Mouse (Mus musculus): ENCODE results near the gene Tysnd1.
A peak's percentile ranks its signal among the peaks of the same experiment; 100 is the strongest.

Tysnd1 gene

GRCm38 (mm10) chr10:61689405-61689804, 5.9 kb upstream of the Tysnd1 start:
- no peak for DNase-seq (ENCODE audit: low read depth)

- no peak for DNase-seq (ENCODE audit: low read depth)
Measured at GRCm38 (mm10) chr10:61693563-61693962, 1.8 kb upstream of the Tysnd1 start.

GRCm38 (mm10) chr10:61695703-61696559, 617 bp downstream of the Tysnd1 start:
- DNase-seq (ENCODE audit: low read depth): no peak

GRCm38 (mm10) chr10:61696560-61696823, 1.2 kb downstream of the Tysnd1 start:
- DNase-seq (ENCODE audit: low read depth): no peak

GRCm38 (mm10) chr10:61697028-61697427, 1.7 kb downstream of the Tysnd1 start:
- no peak for DNase-seq (ENCODE audit: low read depth)

- no peak for DNase-seq (ENCODE audit: low read depth)
Measured at GRCm38 (mm10) chr10:61704663-61705062, 9.3 kb downstream of the Tysnd1 start.

- DNase-seq (ENCODE audit: low read depth): no peak
Measured at GRCm38 (mm10) chr10:61706412-61707375, 11.4 kb downstream of the Tysnd1 start.

GRCm38 (mm10) chr10:61713601-61714000, 18.3 kb downstream of the Tysnd1 start:
- no peak for DNase-seq (ENCODE audit: low read depth)

- DNase-seq (ENCODE audit: low read depth): no peak
Measured at GRCm38 (mm10) chr10:61714146-61714545, 18.8 kb downstream of the Tysnd1 start.

GRCm38 (mm10) chr10:61714771-61715461, 19.6 kb downstream of the Tysnd1 start, which contains the start of gene Aifm2:
Gene Aifm2, plus strand, starts transcription at chr10:61715263.
- peak; percentile 49 for DNase-seq (ENCODE audit: low read depth)

GRCm38 (mm10) chr10:61715462-61715837, 20.1 kb downstream of the Tysnd1 start:
- no peak for DNase-seq (ENCODE audit: low read depth)

- no peak for DNase-seq (ENCODE audit: low read depth)
Measured at GRCm38 (mm10) chr10:61715996-61716864, 20.9 kb downstream of the Tysnd1 start.

- no peak for DNase-seq (ENCODE audit: low read depth)
Measured at GRCm38 (mm10) chr10:61717406-61718296, 22.3 kb downstream of the Tysnd1 start.

GRCm38 (mm10) chr10:61720331-61720730, 25.0 kb downstream of the Tysnd1 start:
- no peak for DNase-seq (ENCODE audit: low read depth)

- no peak for DNase-seq (ENCODE audit: low read depth)
Measured at GRCm38 (mm10) chr10:61722215-61722614, 26.9 kb downstream of the Tysnd1 start.

GRCm38 (mm10) chr10:61723271-61723670, 28.0 kb downstream of the Tysnd1 start:
- no peak for DNase-seq (ENCODE audit: low read depth)

- no peak for DNase-seq (ENCODE audit: low read depth)
Measured at GRCm38 (mm10) chr10:61729181-61729580, 33.9 kb downstream of the Tysnd1 start.

GRCm38 (mm10) chr10:61730171-61730570, 34.9 kb downstream of the Tysnd1 start:
- DNase-seq (ENCODE audit: low read depth): no peak

GRCm38 (mm10) chr10:61734377-61734776, 39.1 kb downstream of the Tysnd1 start:
- no peak for DNase-seq (ENCODE audit: low read depth)

- no peak for DNase-seq (ENCODE audit: low read depth)
Measured at GRCm38 (mm10) chr10:61736671-61737078, 41.4 kb downstream of the Tysnd1 start.
